Mouse (Mus musculus): ENCODE measurements around the gene Agbl3.

Gene Agbl3

DNA sequence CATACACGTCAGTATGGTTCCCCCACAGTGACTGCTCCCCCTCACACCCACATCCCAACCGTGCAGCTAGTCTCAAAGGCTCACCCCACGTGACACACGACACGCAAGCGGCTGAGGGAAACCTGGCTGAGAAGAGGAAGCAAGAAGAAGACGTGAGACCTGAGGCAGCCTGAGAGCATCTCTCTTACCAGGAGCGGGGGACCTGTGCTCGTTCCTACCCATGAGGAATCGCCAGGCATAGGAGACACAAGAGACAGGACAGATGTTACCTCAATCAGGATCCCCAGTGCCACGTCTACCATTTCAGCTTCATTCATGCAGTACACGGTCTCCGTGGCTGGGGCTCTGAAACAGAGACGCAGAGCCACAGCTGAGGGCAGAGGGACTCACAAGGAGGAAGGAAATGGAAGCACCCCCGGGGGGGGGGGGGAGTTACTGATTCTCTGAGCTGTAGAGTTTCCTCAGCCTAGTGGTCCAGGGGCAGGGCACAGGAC is 95.1 kb downstream of the Agbl3 start:
- DNase-seq: no peak

GRCm38 (mm10) chr6:34875966-34876834 is 96.0 kb downstream of the Agbl3 start:
- DNase-seq: no peak

DNA sequence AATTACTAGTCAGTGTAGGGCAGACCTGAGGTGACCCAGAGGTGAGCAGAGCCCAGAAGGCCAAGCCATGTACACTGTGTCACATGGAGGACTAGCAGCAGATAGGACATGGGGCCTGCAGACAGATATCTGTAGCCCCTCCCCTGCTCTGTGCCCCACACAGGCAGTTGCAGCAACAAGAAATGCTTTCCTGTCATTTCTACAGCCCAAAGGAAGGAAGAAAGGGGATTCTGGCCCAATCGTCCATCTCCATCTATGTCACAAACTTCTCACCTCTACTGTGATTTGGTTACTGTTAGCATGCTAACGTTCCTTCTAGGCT is 96.6 kb downstream of the Agbl3 start:
- DNase-seq: no peak

- peak; percentile 95 for DNase-seq
Measured at GRCm38 (mm10) chr6:34877509-34878321, 97.5 kb downstream of the Agbl3 start, which contains the start of gene Cyren. TSS of gene Cyren (minus strand) at chr6:34878060.

DNA sequence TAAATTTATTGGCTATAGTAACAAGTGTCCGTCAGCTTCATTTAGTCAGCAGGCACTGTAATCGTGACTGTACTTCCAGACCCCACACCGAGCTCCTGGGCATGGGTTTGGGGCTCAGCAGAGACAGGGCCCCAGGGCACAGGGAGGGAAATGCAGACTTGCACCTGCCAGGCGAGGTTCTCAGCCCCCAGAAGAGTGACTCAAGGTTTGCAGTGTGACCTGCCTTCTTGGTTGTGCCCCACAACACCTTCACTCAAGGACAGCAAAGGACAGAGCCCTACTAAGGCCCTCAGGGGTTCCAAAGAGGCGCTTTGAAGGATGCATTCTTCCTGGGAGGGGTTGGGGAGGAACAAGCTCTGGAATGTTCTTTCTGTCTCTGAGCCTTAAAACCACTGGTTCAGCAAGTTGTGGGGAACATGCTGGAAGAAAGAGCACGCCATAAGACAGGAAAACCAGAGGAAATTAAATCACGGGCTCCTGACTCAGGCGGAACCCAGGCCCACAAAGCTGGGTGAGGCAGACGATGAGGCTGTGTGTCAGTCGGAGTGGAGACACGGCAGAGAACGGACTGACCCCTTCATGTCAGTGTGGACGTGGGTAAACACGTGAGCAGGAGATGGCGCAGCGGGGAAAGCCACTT is 99.0 kb downstream of the Agbl3 start:
- no peak for DNase-seq

- DNase-seq: peak; percentile 80
Measured at GRCm38 (mm10) chr6:34879911-34880475, 99.8 kb downstream of the Agbl3 start.

- DNase-seq: no peak
Measured at GRCm38 (mm10) chr6:34884724-34885123, 104.5 kb downstream of the Agbl3 start.

- no peak for DNase-seq
Measured at GRCm38 (mm10) chr6:34887131-34887850, 107.1 kb downstream of the Agbl3 start.

DNA sequence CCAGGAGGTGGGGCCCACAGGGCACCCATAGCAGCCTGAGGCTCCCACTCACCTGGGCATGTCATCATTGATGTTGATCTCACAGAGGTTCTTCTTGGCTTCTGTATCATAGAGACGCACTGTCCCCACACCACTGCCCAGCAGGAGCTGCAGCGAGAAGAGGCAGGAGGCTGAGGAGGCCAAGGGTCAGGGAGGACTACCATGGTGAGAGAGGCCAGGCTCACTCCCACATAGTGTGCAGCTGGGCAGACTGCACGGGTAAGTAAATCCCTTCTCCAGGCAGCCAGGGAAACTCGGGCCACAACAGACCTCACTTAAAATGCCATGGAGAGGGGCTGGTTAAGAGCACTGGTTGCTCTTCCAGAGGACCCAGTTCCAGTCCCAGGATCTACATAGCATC is 109.0 kb downstream of the Agbl3 start:
- no peak for DNase-seq

DNA sequence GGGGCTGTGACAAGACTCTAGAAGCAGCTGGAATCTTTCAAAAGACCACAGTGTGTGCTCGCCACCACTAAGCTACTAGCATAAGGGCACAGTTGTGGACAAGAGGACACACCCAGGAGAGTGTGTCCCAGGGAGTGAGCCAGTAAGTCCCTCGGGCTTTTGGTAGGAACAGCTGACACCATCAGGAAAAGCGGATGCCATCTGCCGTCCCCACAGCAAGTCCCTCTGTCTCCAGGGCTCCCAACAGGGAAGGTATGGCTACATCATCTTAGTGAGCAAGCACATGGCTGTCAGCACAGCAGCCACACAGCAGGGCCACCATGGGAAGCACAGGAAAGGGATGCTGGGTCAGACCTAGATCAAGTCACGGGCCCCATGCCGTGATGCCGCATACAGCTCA is 115.3 kb downstream of the Agbl3 start:
- DNase-seq: no peak

- DNase-seq: no peak
Measured at GRCm38 (mm10) chr6:34896168-34896780, 116.0 kb downstream of the Agbl3 start.

DNA sequence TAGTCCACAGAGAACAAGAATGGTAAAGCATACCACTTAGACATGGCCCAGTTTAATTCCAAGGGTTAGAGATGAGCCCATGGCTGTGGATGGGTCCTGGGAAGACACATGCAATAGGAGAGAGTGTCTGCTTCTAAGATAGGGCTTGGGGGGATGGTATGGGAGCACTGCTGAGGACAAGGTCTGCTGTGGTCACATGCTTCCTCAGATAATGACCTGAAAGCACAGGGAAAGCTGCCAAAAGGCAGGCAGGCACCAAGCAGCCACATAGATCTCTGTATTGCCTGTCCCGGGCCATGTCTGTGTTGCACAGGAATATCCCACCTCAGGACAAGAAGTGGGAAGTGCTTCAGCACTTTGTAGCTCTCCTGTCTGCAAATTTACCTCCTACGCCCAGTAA is 118.9 kb downstream of the Agbl3 start:
- DNase-seq: peak; percentile 87

GRCm38 (mm10) chr6:34900990-34901389 is 120.8 kb downstream of the Agbl3 start:
- DNase-seq: no peak

- DNase-seq: no peak
Measured at GRCm38 (mm10) chr6:34901911-34902444, 121.7 kb downstream of the Agbl3 start.

DNA sequence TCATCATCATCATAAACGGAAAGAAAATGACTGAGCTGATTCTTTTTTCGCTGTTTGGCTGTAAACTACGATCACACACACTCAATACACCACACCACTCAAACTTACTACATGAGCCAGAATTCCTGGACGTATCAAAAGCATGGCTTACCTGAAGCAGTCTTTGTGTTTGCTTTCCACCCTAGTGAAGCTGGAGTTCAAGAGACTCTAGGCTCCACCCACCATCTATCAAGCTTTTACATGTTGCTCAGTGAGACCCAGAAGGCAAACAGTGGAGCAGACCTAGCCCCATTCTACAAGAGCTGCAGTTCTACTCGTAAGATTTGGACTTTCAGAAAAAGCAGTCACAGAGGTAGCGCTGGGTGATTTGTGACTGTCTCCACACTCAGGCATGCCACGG is 122.3 kb downstream of the Agbl3 start:
- DNase-seq: peak; percentile 54

- no peak for DNase-seq
Measured at GRCm38 (mm10) chr6:34903441-34903840, 123.2 kb downstream of the Agbl3 start.

DNA sequence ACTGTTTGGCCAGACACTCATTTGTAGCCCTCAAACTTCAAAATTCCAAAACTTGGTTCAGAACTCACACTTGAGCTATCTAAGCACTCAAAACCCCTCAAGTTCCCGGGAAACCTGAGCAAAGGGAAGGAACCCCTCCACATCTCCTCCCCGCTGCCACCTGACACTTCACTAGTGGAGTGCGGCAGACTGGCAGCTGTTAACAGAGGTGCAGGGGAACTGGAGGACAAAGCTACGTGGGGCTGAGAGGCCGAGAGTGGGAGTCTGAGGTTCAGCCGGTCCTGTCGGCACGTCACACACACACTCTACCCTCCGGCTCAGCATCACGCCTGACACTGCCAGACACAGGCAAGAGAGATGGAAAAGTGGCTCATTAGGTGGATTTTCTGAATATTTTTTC is 123.6 kb downstream of the Agbl3 start:
- DNase-seq: no peak

DNA sequence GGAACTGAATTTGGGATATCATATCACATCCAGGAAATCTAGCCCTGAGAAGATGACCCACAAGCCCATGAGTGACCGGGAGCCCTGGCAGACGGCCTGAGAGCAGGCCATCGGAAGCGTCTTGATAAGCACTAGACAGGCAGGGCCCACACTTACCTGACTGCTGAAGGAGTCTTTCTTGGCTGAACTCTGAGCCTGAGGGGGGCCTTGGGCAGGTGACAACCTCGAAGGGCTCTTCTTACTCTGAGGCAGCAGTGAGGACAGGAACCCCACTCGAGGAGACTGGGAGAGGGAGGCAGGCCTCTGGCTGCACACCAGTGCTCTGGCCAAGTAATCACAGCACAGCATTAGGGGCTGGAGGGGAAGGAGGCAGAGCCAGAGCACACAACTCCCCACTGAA is 124.1 kb downstream of the Agbl3 start:
- DNase-seq: no peak

DNA sequence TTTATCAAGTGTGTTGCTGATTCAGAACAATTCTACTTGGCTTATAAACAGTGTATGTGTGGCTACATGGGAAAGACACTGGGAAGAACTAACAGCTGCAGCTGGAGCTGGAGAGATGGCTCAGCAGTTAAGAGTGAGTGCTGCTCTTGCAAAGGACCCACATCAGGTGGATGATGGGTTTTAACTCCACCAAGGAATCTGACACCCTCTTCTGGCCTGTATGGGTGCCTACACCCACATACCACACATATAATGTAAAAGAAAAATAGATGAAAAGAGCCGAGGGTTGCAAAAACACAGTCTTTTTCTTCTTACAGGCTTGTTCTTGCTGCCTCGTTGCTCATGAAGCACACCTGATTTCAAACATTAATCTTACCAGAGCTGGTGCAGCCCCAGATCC is 125.9 kb downstream of the Agbl3 start:
- peak; percentile 20 for DNase-seq

DNA sequence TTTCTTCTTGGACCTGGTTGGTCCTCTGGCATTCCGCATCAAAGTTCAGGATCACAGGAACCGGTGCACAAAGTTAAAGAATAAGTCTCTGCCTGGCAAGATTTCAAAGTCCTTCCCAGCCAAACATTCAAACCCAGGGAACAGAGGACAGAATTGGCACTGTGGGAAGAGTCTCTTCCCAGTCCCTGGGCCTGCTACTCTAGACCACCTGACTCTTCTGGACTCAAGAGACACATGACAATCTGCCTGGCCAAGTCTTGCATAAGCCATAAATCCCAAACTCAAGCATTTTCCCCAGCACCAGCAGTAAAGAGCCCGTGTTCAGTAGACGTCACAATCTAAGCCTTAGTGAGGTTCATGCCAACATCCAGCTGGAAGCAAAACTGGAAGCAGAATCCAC is 126.4 kb downstream of the Agbl3 start:
- peak; percentile 96 for DNase-seq

DNA sequence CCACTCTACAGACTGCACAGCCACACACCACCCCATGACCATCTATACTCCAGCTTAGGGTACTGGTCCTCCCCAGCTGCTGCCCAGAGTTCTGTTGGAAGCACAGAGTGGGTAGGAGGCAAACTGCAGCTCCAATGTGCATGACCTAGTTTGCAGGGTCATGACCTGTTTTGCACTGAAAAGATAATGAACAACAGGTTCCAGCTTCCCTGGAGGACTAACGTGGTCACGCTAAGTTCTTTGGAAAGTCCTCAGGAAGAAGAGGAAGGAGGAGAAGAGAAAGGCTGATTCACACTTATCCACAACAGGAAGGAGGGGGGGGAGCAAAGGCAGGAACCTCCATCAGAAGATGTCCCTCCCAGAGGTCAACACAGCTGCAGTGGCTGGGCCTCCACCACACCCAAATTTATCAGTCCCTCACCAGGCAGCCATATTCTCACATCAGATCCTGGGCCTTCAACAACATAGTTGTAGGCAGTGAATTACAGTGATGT is 126.9 kb downstream of the Agbl3 start:
- peak; percentile 82 for DNase-seq
